Mouse (Mus musculus) left cerebral cortex, adult 9 months (tissue): ENCODE measurements around the gene Celf5.

Experiments
- DNase-seq, 2 experiments: peaks; one replicate each; pipeline ENCODE4 v3.0.0; 2022; ENCODE audit warnings: low spot score in 2 of 2

Gene Celf5

DNA sequence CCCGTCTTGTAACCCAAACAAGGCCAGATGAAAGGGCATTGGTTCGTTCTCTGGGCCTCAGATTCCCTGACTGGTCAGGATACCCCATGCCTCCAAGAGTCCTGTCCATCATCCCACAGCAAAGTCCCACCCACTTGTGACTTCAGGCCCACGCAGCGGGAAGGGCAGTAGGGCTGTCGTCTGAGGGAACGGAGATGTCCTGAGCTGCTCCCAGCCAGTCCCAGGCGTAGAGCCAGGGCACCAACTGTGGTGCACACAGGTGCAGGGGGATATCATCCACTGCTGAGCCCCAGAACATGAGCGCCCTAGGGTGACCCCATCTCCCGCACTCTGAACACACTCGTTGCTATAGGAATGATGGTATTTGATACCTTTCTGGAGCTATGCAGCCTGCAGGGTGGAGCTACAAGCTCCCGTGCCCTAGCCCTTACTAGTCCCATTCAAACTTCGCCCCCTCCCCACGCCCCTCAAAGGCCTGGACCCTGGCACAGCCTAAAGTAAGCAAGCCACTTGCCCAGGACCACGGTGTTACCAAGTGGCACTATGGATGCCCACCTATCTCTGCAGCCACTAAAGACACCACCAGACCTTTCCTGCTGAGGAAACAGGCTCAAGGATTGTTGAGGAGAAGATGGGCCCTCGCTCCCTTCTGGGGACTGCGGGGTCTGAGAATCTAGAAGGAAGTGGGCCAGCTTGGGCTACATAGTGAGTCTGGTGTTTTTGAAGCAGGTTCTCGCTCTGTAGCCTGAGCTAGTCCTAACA is 66.8 kb downstream of the Celf5 start:
- no peak for DNase-seq

DNA sequence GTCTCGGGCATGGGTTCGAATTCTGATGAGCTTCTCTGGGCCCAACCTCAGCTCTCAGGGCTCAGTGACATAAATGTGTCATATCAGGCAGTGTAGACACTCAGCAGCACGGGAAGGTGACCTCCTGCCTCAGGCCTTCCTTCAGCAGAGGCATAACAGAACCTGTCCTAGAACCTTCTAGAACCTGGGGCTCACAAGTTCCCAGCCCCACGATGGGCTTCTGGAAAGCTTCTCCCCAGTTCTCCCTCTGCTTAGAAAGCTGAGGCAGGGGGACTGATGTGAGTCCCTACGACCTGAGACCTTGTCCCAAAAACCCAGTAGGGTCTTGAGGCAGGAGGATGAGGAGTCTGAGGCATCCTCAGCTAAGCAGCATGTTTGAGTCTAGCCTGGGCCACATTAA is 67.4 kb downstream of the Celf5 start:
- no peak for DNase-seq

GRCm38 (mm10) chr10:81414682-81415081 is 67.8 kb downstream of the Celf5 start:
- DNase-seq, result no peak

DNA sequence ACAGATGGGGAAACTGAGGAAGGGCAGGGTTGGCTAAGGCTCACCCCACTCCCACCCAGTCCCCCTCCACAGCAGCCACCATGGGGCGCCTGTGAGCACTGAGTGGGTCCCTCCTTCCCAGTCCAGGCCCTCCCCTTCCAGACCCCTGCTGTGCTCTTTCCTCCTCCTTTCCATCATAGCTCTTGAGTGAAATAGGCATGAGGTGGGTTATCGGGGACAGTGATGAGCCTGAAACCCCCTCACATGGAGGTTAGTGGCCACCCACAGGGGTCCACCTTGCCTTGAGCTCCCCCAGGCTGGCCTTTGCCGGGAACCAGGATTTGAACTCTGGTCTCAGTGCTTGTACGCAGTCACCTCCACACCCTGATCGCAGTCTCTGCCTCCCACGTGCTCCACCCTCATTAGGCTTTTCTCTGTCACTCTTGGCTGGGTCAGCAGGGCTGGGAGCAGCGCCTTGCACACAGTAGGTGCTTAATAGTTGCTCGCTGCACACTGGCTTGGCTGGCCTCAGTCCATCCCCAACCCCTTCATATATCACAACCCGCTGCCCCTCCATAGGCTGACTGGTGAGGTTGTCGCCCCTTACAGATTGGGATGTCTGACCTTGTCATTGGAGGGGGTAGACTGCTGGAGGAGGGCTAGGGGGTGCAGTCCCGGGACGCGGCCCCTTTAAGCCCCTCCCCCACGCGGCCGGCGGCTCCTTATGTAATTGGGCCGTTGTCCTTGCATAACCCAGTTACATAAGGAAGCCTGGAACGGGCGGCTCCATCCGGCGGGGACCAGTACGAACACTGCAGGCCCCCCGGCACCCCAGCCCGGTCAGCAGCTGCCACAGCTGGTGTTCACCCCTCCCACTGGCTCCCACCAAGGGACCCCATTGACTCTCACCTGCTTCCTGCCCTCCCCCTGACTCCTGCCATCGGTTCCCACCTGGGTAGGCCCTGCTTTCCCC is 68.9 kb downstream of the Celf5 start:
- peak in 1 of 2 experiments; percentile 81 for DNase-seq

DNA sequence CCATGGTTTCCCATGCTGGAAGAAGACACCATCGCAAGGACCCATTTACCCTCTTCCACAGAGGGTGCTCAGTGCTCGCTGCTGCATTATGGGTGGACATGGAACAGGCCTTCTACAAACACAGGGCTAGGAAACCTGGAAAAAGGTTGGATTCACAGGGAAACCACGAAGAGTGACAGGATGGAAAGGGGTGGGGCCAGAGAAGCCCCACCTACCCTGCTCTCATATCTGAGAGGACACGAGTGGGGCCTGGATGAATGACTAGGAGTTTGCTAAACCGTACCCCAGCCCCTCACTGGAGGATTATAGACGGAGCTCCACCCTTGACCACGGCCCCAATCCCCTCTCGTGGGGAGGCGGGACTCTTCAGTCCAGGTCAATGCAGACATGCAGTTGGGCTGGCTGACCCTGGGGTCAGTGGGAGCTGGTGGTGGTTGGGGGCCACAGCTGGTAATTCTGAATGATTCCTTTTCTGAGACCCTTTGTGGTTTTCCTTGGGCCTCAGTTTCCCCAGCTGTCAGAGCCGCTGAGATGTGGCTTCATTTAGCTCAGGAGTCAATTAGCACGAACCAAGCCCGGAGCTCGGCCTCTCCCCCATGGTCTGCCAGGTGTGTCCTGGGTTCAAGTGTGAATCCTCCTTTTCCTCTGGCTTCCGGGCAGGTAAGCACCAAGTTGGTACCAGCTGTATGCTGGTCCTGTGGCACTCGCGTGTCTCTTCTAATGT is 69.8 kb downstream of the Celf5 start:
- no peak for DNase-seq

- DNase-seq, result peak in 1 of 2 experiments; percentile 79
Observed at GRCm38 (mm10) chr10:81411471-81412400, 70.8 kb downstream of the Celf5 start.

DNA sequence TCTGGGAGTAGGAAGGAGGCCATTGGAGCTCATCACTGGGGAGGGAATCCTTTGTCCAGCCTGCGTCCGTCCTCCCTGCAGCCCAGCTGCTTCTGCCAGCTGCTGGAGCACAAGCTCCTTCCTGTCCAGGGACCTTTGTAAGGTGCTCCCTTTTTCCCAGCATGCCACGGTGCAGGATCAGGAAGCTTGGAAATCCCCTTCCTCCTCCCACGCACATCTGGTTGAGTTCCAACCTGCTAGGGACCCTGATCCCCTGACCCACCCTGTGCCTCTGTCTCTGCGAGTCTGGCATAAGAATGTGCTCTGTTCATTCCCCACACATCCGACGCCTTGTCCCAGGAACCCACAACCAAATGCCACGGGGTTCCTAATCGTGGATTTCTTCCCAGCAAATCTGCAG is 71.5 kb downstream of the Celf5 start:
- no peak for DNase-seq

DNA sequence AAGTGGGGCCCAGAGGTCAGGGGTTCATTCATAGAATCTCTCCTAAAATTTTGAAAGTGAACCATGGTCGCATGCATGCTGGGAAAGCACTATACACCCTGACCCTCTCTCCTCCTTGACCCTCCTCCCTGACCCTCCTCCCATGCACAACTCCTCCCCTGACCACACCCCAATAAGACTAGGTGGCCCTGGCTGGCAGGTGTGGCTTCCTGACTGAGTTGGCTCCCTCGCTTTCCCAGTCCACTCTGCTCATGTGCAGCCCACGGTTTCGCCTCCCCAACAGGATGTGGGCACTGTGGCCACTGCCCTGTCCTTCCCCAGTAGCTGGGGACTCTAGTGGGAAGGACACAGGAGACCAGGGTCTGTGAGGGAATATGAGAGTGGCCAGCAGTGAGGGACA is 72.2 kb downstream of the Celf5 start:
- no peak for DNase-seq

- DNase-seq, result no peak
Observed at GRCm38 (mm10) chr10:81409330-81409729, 73.2 kb downstream of the Celf5 start.
